Mouse (Mus musculus) cerebellum, adult (tissue): ENCODE data around the gene Pdzd2.

Source experiments
- ATAC-seq: cut with Nextera tagmentation; 2 replicates; pipeline ENCODE4 v1.9.2; 2017; ENCODE audit warnings: mild to moderate bottlenecking, moderate library complexity, mixed read lengths; ENCODE audit not compliant: insufficient number of reproducible peaks, low FRiP score, low TSS enrichment

Pdzd2 gene

GRCm38 (mm10) chr15:12503907-12504306 lies 235.8 kb downstream of the Pdzd2 start:
- ATAC-seq, result no peak

GRCm38 (mm10) chr15:12501924-12502548 lies 237.7 kb downstream of the Pdzd2 start:
- no peak for ATAC-seq

GRCm38 (mm10) chr15:12500674-12501073 lies 239.1 kb downstream of the Pdzd2 start:
- no peak for ATAC-seq

- no peak for ATAC-seq
These were observed 245.6 kb downstream of the Pdzd2 start for GRCm38 (mm10) chr15:12494084-12494483.

GRCm38 (mm10) chr15:12493258-12493657 lies 246.5 kb downstream of the Pdzd2 start:
- no peak for ATAC-seq

GRCm38 (mm10) chr15:12490969-12491368 lies 248.8 kb downstream of the Pdzd2 start:
- ATAC-seq, result no peak

- no peak for ATAC-seq
These were observed 249.2 kb downstream of the Pdzd2 start for GRCm38 (mm10) chr15:12490527-12490926.

GRCm38 (mm10) chr15:12488316-12488715 lies 251.4 kb downstream of the Pdzd2 start:
- no peak for ATAC-seq

- ATAC-seq, result no peak
These were observed 258.5 kb downstream of the Pdzd2 start for GRCm38 (mm10) chr15:12481261-12481660.

- ATAC-seq, result no peak
These were observed 259.4 kb downstream of the Pdzd2 start for GRCm38 (mm10) chr15:12480369-12480768.

GRCm38 (mm10) chr15:12479326-12479725 lies 260.4 kb downstream of the Pdzd2 start:
- ATAC-seq, result peak; percentile 56

- no peak for ATAC-seq
These were observed 266.1 kb downstream of the Pdzd2 start for GRCm38 (mm10) chr15:12473596-12473995.

- no peak for ATAC-seq
These were observed 267.1 kb downstream of the Pdzd2 start for GRCm38 (mm10) chr15:12472646-12473045.

- no peak for ATAC-seq
These were observed 268.6 kb downstream of the Pdzd2 start for GRCm38 (mm10) chr15:12470900-12471838.

- no peak for ATAC-seq
These were observed 271.1 kb downstream of the Pdzd2 start for GRCm38 (mm10) chr15:12468625-12469024.

GRCm38 (mm10) chr15:12465748-12466147 lies 274.0 kb downstream of the Pdzd2 start:
- no peak for ATAC-seq

GRCm38 (mm10) chr15:12456808-12457207 lies 282.9 kb downstream of the Pdzd2 start:
- no peak for ATAC-seq

GRCm38 (mm10) chr15:12453343-12453742 lies 286.4 kb downstream of the Pdzd2 start:
- ATAC-seq, result no peak

GRCm38 (mm10) chr15:12452141-12452995 lies 287.4 kb downstream of the Pdzd2 start:
- peak; percentile 23 for ATAC-seq

- ATAC-seq, result peak; percentile 89
These were observed 288.3 kb downstream of the Pdzd2 start for GRCm38 (mm10) chr15:12451448-12451847.

- ATAC-seq, result peak; percentile 3; the same call in 1 of the 2 replicates
These were observed 288.9 kb downstream of the Pdzd2 start for GRCm38 (mm10) chr15:12450790-12451189.
